Mouse (Mus musculus) layer of hippocampus, adult 2 months (tissue): ENCODE data around the gene Tuba8. TPM values are rescaled to one million over a fixed set of nuclear protein-coding genes. Genes with fewer than 3 reads are reported as not detected.

ENCODE experiments used
- DNase-seq, 2 experiments: peaks; one replicate each; pipeline ENCODE4 v3.0.0; 2022; ENCODE audit warnings: low spot score in 2 of 2
- H3K27ac ChIP-seq: fragments of 200-600 bp; 2 replicates; pipeline ENCODE4 v1.8.1; 2022
- H3K4me3 ChIP-seq: fragments of 200-600 bp; 2 replicates; pipeline ENCODE4 v1.8.1; 2022; ENCODE audit warnings: mild to moderate bottlenecking
- CTCF ChIP-seq: fragments of 200-600 bp; conservative IDR thresholded peaks from 2 replicates; pipeline ENCODE4 v1.8.1; 2022; ENCODE audit warnings: antibody characterized with exemption, mild to moderate bottlenecking, moderate library complexity
- total RNA-seq, 2 experiments: library from RNA; stranded (reverse); gene quantifications; 2 replicates each; pipeline ENCODE4 v1.2.3; 2021

Gene Tuba8
- total RNA-seq, 2 experiments from 2014 or later, result 5.0 to 6.1 TPM

GRCm38 (mm10) chr6:121209584-121209983 lies 912 bp upstream of the Tuba8 start:
- DNase-seq, result no peak
- no peak overlapping the region for H3K4me3 ChIP-seq
- no peak for TF ChIP-seq CTCF
- no peak overlapping the region for H3K27ac ChIP-seq

GRCm38 (mm10) chr6:121210926-121211289 lies 412 bp downstream of the Tuba8 start:
- no peak for TF ChIP-seq CTCF
- Histone ChIP-seq H3K4me3 (peak overlapping the region; percentile 61), H3K27ac (peak overlapping the region; percentile 62)
- no peak for DNase-seq

- H3K4me3 ChIP-seq, result no peak overlapping the region; the same call in 1 of the 2 replicates
- no peak for DNase-seq
- no peak overlapping the region for H3K27ac ChIP-seq
- no peak for TF ChIP-seq CTCF
Measured at GRCm38 (mm10) chr6:121211743-121212142, 1.2 kb downstream of the Tuba8 start.

GRCm38 (mm10) chr6:121212988-121213387 lies 2.5 kb downstream of the Tuba8 start:
- Histone ChIP-seq H3K4me3 (no peak overlapping the region), H3K27ac (no peak overlapping the region)
- no peak for TF ChIP-seq CTCF

GRCm38 (mm10) chr6:121214221-121214620 lies 3.7 kb downstream of the Tuba8 start:
- no peak for DNase-seq
- Histone ChIP-seq H3K27ac (no peak overlapping the region), H3K4me3 (no peak overlapping the region)
- TF ChIP-seq CTCF, result no peak

More at GRCm38 (mm10) chr6:121212988-121213387, 2.5 kb downstream of the Tuba8 start:
- DNase-seq, result no peak

GRCm38 (mm10) chr6:121214667-121215330 lies 4.3 kb downstream of the Tuba8 start:
- DNase-seq, result no peak
- no peak for TF ChIP-seq CTCF
- Histone ChIP-seq H3K27ac (no peak overlapping the region), H3K4me3 (no peak overlapping the region)

GRCm38 (mm10) chr6:121215336-121215735 lies 4.8 kb downstream of the Tuba8 start:
- H3K27ac ChIP-seq, result no peak overlapping the region

GRCm38 (mm10) chr6:121215896-121216295 lies 5.4 kb downstream of the Tuba8 start:
- no peak for DNase-seq
- no peak overlapping the region for H3K27ac ChIP-seq
- TF ChIP-seq CTCF, result no peak

More at GRCm38 (mm10) chr6:121215336-121215735, 4.8 kb downstream of the Tuba8 start:
- no peak overlapping the region for H3K4me3 ChIP-seq
- no peak for DNase-seq
- no peak for TF ChIP-seq CTCF

GRCm38 (mm10) chr6:121216589-121217255 lies 6.2 kb downstream of the Tuba8 start:
- Histone ChIP-seq H3K27ac (no peak overlapping the region), H3K4me3 (no peak overlapping the region)
- TF ChIP-seq CTCF, result no peak
- no peak for DNase-seq

More at GRCm38 (mm10) chr6:121215896-121216295, 5.4 kb downstream of the Tuba8 start:
- no peak overlapping the region for H3K4me3 ChIP-seq

- Histone ChIP-seq H3K27ac (no peak overlapping the region), H3K4me3 (no peak overlapping the region)
- TF ChIP-seq CTCF, result no peak
- DNase-seq, result no peak
Measured at GRCm38 (mm10) chr6:121218002-121218401, 7.5 kb downstream of the Tuba8 start.

GRCm38 (mm10) chr6:121219406-121219805 lies 8.9 kb downstream of the Tuba8 start:
- TF ChIP-seq CTCF, result no peak
- no peak overlapping the region for H3K4me3 ChIP-seq
- no peak overlapping the region for H3K27ac ChIP-seq
- no peak for DNase-seq

GRCm38 (mm10) chr6:121220181-121220580 lies 9.7 kb downstream of the Tuba8 start:
- Histone ChIP-seq H3K27ac (no peak overlapping the region), H3K4me3 (no peak overlapping the region)
- no peak for TF ChIP-seq CTCF
- DNase-seq, result no peak

- TF ChIP-seq CTCF, result no peak
- no peak for DNase-seq
- Histone ChIP-seq H3K27ac (no peak overlapping the region), H3K4me3 (no peak overlapping the region)
Measured at GRCm38 (mm10) chr6:121221876-121222597, 11.5 kb downstream of the Tuba8 start.
